Mouse (Mus musculus) adrenal gland, adult 18-20 months (tissue): ENCODE measurements around the gene Syde1. TPM values are rescaled to one million over a fixed set of nuclear protein-coding genes. Genes with fewer than 3 reads are reported as not detected.
A peak's percentile ranks its signal among the peaks of the same experiment; 100 is the strongest.

Experiments
- DNase-seq, 2 experiments: peaks; one replicate each; pipeline ENCODE4 v3.0.0; 2021 to 2022; ENCODE audit warnings: low spot score in 2 of 2
- total RNA-seq, 2 experiments: library from RNA; stranded (reverse); gene quantifications; 1 replicate in 1 of 2; 2 replicates in 1 of 2; pipeline ENCODE4 v1.2.3; 2021

Syde1 gene
- total RNA-seq, 2 experiments from 2014 or later: 25.2 to 32.3 TPM

DNA sequence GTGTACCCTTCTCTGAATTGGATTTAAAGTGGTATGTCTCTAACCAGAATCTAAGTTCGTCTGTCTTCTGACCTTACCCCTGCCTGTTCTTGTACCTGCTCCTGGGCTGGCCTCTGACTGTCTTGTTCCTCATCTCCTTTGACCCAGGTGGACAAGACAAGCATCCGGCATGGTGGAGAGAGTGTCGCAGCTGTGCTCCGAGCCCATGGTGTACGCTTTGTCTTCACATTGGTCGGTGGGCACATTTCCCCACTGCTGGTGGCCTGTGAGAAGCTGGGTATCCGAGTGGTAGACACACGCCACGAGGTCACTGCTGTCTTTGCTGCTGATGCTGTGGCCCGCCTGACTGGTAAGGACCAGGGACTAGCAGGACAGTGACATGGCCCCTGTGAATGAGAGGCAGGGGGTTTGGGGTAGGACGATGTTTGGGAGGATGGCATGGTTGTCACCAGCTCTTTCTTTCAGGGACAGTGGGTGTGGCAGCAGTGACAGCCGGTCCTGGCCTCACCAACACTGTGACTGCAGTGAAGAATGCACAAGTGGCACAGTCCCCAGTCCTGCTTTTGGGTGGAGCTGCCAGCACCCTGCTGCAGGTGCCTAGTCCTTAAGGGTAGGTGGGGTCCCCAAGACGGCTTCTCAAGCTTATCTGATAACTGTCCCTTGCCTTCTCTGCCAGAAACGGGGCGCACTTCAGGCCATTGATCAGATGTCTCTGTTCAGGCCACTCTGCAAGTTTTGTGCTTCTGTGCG, 15.2 kb downstream of the Syde1 start:
- DNase-seq: no peak

GRCm38 (mm10) chr10:78575690-78576089, 16.1 kb downstream of the Syde1 start:
- no peak for DNase-seq

- no peak for DNase-seq
Observed at GRCm38 (mm10) chr10:78575105-78575632, 16.6 kb downstream of the Syde1 start.

GRCm38 (mm10) chr10:78574250-78575104, 17.3 kb downstream of the Syde1 start, which contains the start of gene Ilvbl:
Gene Ilvbl, plus strand, starts transcription at chr10:78574346.
- peak; percentile 91 for DNase-seq

- DNase-seq: no peak
Observed at GRCm38 (mm10) chr10:78573226-78573625, 18.5 kb downstream of the Syde1 start.

GRCm38 (mm10) chr10:78570897-78571296, 20.9 kb downstream of the Syde1 start:
- no peak for DNase-seq

GRCm38 (mm10) chr10:78570416-78570815, 21.3 kb downstream of the Syde1 start:
- DNase-seq: no peak

DNA sequence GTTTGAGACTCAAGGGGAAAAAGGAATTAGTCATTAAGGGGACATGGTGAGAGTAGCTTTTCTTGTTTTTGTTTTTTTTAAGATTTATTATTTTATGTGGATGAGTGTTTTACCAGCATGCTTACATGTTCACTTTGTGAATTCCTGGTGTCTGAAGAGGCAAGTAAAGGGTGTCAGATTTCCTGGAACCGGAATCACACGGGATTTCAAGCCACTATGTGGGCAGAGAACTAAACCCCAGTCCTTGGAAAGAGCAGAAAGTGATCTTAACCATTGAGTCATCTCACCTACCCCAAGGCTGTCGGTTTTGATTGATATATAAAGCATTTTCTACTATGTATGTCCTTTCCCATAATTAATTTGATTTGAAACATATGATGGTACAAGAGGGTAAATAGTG, 22.1 kb downstream of the Syde1 start:
- no peak for DNase-seq

DNA sequence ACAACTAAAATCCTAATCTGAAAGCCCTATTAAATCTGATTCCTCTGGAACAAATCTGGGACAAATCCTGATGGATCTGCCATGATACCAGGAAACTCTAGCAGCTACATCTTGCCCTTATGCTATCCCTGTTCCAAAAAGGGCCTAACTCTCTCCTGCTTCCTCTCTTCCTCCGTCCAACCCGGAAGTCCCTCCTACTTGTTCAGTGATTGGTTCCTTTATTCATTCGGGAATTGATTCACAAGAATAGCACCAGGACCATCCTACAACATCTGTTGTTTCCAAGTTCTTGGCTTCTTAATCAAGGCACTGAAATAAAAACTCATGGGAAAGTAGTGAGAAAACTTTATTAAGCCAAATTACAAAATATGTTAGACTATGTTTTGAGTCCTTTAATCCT, 22.6 kb downstream of the Syde1 start:
- DNase-seq: no peak

DNA sequence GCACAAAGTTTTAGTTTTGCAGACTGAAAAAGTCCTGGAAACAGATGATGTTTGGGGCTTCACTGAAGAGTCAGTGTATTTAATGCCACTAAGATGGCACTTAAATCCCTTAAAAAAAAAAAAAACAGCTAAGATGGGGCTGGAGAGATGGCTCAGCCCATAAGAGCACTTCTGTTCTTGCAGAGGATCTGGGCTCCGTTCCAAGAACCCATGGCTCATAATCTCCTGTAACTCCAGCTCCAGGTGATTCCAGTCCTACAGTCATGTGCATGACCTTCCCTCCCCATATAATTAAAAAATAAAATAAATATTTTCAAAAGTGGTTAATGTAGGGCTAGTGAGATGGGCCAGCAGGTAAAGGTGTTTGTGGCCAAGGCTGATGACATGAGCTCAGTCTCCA, 26.7 kb downstream of the Syde1 start:
- no peak for DNase-seq

DNA sequence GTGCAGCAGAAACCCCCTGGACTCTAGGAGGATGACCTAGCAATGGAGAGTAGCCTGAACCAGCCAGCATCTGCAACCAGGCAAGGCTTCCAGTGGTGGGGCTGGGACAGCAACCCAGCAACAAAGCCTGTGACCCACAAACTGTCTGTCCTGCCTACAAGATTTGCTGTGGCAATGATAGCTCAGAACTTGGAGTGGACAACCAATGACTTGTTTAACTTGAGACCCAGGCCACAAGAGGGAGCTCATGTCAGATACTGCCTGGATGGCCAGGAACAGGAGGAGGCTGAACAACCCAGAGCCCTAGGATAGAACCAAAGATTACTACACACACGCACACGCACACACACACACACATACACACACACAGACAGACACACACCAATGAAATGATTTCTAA, 50.8 kb downstream of the Syde1 start:
- peak in 1 of 2 experiments; percentile 12 for DNase-seq

Other genes starting within 250 kb of the Syde1 start
- 100 to 1,000 TPM; 289 to 343 TPM for gene Agpat3, start 239.5 kb downstream of the Syde1 start, total RNA-seq
- 100 to 1,000 TPM; 255 to 265 TPM for gene Rrp1, start 178.9 kb downstream of the Syde1 start, total RNA-seq
- gene Cstb, start 166.3 kb downstream of the Syde1 start, total RNA-seq: 100 to 1,000 TPM; 317 to 349 TPM
- 10 to 100 TPM; 25.8 to 35.9 TPM for gene Pdxk, start 127.0 kb downstream of the Syde1 start, total RNA-seq
- not detected for gene Olfr1358, start 74.5 kb downstream of the Syde1 start, total RNA-seq
- gene Ilvbl, start 17.6 kb downstream of the Syde1 start, total RNA-seq: 10 to 100 TPM; 46.4 to 47.0 TPM
- gene Olfr1357, start 26.1 kb upstream of the Syde1 start, total RNA-seq: not detected
- gene Casp14, start 126.3 kb upstream of the Syde1 start, total RNA-seq: not detected
- gene Ccdc105, start 161.1 kb upstream of the Syde1 start, total RNA-seq: not detected
- not detected for gene Slc1a6, start 188.5 kb upstream of the Syde1 start, total RNA-seq